Mouse (Mus musculus) E14TG2a.4 (cell line): ENCODE data around the gene Ccdc148.

Source experiments
- CTCF ChIP-seq: conservative IDR thresholded peaks from 2 replicates; pipeline ENCODE4 v1.5.1; 2014; ENCODE audit warnings: low read length
- NANOG ChIP-seq: IDR thresholded peaks from 2 replicates; pipeline ENCODE4 v1.6.1; 2014; ENCODE audit warnings: borderline replicate concordance, low read length, mixed read lengths
- POU5F1 ChIP-seq: IDR thresholded peaks from 2 replicates; pipeline ENCODE4 v1.6.1; 2014; ENCODE audit warnings: low read length, borderline replicate concordance

DNA sequence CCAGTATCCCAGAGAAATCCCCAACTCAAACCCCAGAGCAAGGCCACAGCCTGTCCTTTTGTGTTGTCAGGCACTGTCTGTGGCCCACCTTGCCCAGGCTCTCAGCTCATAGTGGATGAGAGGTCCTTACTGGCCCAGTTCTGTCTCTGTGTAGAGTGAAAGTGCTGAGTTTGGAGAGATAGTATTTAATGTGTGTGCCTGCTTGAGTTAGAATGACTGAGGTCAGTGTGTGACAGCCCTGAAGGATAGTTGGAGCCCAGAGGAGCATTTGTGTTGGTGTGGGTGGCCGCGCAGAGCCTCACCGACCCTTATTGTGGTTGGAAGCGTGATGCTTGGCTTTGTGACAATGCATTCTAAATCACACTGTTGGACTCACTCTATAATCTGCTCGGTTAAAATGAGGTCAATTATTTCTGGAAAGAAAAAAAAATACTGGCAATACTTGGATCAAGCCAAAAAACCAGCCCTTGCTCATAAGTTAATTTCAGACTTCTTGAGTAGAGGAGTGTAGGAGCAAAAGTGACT, 29.2 kb upstream of the Ccdc148 start:
- TF ChIP-seq CTCF (no peak), NANOG (no peak), POU5F1 (no peak)
